8 mouse cellular contexts compared by ENCODE assay signal in the genomic region with DNA sequence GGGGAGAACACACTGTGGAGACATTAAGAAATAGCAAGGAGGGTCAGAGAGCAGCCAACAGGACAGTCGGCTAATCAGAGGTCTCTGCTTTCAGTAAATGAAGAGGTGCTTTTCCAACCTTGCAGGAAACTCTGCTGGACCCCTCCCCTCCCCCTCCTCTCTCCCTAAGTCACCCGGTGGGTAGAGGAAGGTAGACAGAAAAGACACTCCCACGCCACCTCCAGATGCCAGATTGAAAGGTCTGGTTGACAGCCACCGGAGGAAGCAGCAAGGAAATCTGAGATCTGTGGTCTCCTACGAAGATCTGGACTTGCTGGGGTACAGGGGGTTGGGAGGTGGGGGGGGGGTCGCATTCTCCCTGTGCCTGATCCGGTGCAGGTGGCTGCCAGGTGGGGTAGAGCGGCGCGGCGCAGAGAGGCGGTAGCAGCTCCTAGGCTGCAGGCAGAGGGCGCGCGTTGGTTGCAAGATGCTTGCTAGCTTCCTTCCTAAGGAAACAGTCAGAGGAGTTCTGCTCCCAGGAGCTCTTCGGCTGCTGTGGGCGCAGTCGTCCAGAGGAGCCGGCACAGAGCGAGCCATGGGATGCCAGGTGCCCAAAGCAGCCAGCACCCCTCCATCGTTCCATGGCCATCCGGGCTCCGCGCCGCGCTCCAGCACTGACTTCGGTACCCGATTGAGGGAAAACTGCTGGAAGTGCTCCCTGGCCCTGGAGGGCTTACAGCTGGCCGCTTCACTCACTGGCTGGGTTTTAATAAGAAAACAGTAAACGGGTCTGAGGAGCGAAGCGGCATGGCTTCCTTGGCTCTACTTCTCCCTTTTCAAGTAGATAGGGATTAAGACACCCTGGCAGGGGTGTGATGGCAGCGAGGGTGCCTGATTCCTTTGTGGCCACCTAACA. TPM values are rescaled to one million over a fixed set of nuclear protein-coding genes. Genes with fewer than 3 reads are reported as not detected.
DNase-seq lines count a peak whose midpoint lies in the region; ATAC-seq and TF ChIP-seq lines count a peak whose summit lies in the region.

No protein-coding gene starts in this region.

- H3K27me3 ChIP-seq in hindbrain, embryonic 10.5 days (ENCODE audit: insufficient read depth, poor library complexity, severe bottlenecking) = peaks cover 9% of the 10 kb centered on the region

- peak overlapping the region; percentile 68 for H3K4me3 ChIP-seq in hindbrain, embryonic 10.5 days
- H3K4me3 ChIP-seq in lung, adult 2 months (replicated peaks; ENCODE audit: extremely low read depth, low read depth, low read length) = peak overlapping the region; percentile 9

- no peaks in the 10 kb centered on the region for H3K9me3 ChIP-seq in hindbrain, embryonic 10.5 days

- H3K27ac ChIP-seq in hindbrain, embryonic 10.5 days = peak overlapping the region; percentile 90

- WGBS in hindbrain, embryonic 10.5 days = 2% methylated on average over 33 of the region's 33 CpGs
- WGBS in lung, adult 2 months = 4% methylated on average over 33 of the region's 33 CpGs

- H3K36me3 ChIP-seq in hindbrain, embryonic 10.5 days = no peaks in the 10 kb centered on the region

- TF ChIP-seq CTCF in lung, adult 2 months (IDR thresholded peaks at IDR 0.05; ENCODE audit: insufficient read depth, low read length) = no peak

- no peak for ATAC-seq in erythroblast, adult 5-6 weeks (replicated peaks; ENCODE audit: low FRiP score, poor library complexity, severe bottlenecking)

- H3K4me1 ChIP-seq in hindbrain, embryonic 10.5 days (replicated peaks) = peaks cover 19% of the 10 kb centered on the region
- no peaks in the 10 kb centered on the region for H3K4me1 ChIP-seq in lung, adult 2 months (ENCODE audit: control insufficient read depth, insufficient read depth, low read length)

- peak; percentile 56 for DNase-seq in WW6 (ENCODE audit: low read depth, low spot score)
- peak; percentile 89 to 92 for DNase-seq in cerebellum, postnatal 10 days
- DNase-seq in frontal cortex, postnatal 10 days (ENCODE audit: low spot score in 2 of 2) = peak; percentile 44 to 84
- DNase-seq in hindbrain, embryonic 10.5 days (ENCODE audit: low spot score) = peak; percentile 85
- DNase-seq in layer of hippocampus, adult 9-11 months = peak; percentile 69
- peak; percentile 35 for DNase-seq in lung, adult 2 months
- DNase-seq in ovary, postnatal 14 days (ENCODE audit: low spot score) = peak; percentile 54

- TF ChIP-seq POLR2A in lung, adult 2 months (IDR thresholded peaks at IDR 0.05; ENCODE audit: borderline replicate concordance, extremely low read depth, low read depth, low read length) = no peak

RNA-seq across cellular contexts. Expression of a gene that starts 7.1 kb away (rescaled TPM):
- 12.9 and 38.4 TPM in 2 replicates for polyA plus RNA-seq in hindbrain, embryonic 10.5 days (2016; fragmentation: Nextera tagmentation; extraction: Ambion mirVana)
- polyA plus RNA-seq in lung, adult 2 months (2012; rRNA removed) = 3.3 and 5.4 TPM in 2 replicates
- total RNA-seq in erythroblast, adult 5-6 weeks (2015; ENCODE audit: low replicate concordance) = not detected in 2 replicates
- total RNA-seq in erythroblast, adult 5-6 weeks (2017; ENCODE audit: low replicate concordance) = not detected in 2 replicates

Comparison
In these comparisons a context has a peak if more than half of its experiments do, and no peak if none do; other contexts are left out.
1. DNase-seq: peak in every context shown above with its lines; median percentile 90 in cerebellum, postnatal 10 days; 85 in hindbrain, embryonic 10.5 days; 69 in layer of hippocampus, adult 9-11 months; 64 in frontal cortex, postnatal 10 days; 56 in WW6; 54 in ovary, postnatal 14 days; 35 in lung, adult 2 months.